Mouse (Mus musculus) spleen, adult 2 months (tissue): Measurements from ENCODE around the gene Gaa.

ENCODE experiments used
- CTCF ChIP-seq: fragments of 200-500 bp; IDR thresholded peaks from 2 replicates; pipeline ENCODE4 v1.5.1; 2011; ENCODE audit warnings: mild to moderate bottlenecking, inconsistent platforms; ENCODE audit not compliant: insufficient read depth, insufficient read length, insufficient replicate concordance; ENCODE audit errors: extremely low read depth
- POLR2A ChIP-seq: fragments of 200-500 bp; IDR thresholded peaks from 2 replicates; pipeline ENCODE4 v1.6.1; 2011; ENCODE audit warnings: low read depth, low read length, inconsistent platforms

- no peak for TF ChIP-seq POLR2A
- no peak for TF ChIP-seq CTCF
Measured at GRCm38 (mm10) chr11:119234770-119235169, 32.9 kb upstream of the Gaa start.
